Mouse (Mus musculus) midbrain, postnatal 0 days (tissue): ENCODE measurements around the gene Ngdn. TPM values are rescaled to one million over a fixed set of nuclear protein-coding genes. Genes with fewer than 3 reads are reported as not detected.
A peak's percentile ranks its signal among the peaks of the same experiment; 100 is the strongest.
"Not testable (repeated sequence)": the region's sequence is repeated elsewhere in the genome, so short reads cannot be mapped to it uniquely, and the experiment has no call there.

ENCODE experiments used
- ATAC-seq: fragments of 200-750 bp; cut with Nextera tagmentation; 2 replicates; pipeline ENCODE4 v1.8.0; 2017; ENCODE audit warnings: moderate number of reproducible peaks, mild to moderate bottlenecking, moderate TSS enrichment, moderate library complexity; ENCODE audit not compliant: low FRiP score
- DNase-seq: peaks from one replicate; pipeline ENCODE4 v3.0.0-alpha.2; 2015; ENCODE audit warnings: low spot score
- H3K27ac ChIP-seq: fragments of 300-500 bp; sonication (generic); 2 replicates; pipeline ENCODE4 v1.5.1; 2014; ENCODE audit warnings: low read depth, mild to moderate bottlenecking, low read length, mixed read lengths
- H3K27me3 ChIP-seq: fragments of 300-500 bp; sonication (generic); 2 replicates; pipeline ENCODE4 v1.6.1; 2014; ENCODE audit warnings: low read length, control low read depth, mixed read lengths; ENCODE audit not compliant: insufficient read depth
- H3K36me3 ChIP-seq: fragments of 300-500 bp; sonication (generic); 2 replicates; pipeline ENCODE4 v1.6.1; 2014; ENCODE audit warnings: low read length, control low read depth, mixed read lengths; ENCODE audit not compliant: insufficient read depth
- H3K4me1 ChIP-seq: fragments of 300-500 bp; sonication (generic); 2 replicates; pipeline ENCODE4 v1.6.1; 2014; ENCODE audit warnings: mild to moderate bottlenecking, control low read depth, antibody characterized with exemption, low read length, mixed read lengths; ENCODE audit not compliant: insufficient read depth
- H3K4me2 ChIP-seq: fragments of 300-500 bp; sonication (generic); 2 replicates; pipeline ENCODE4 v1.6.1; 2014; ENCODE audit warnings: low read depth, mild to moderate bottlenecking, low read length, mixed read lengths; ENCODE audit not compliant: poor library complexity, severe bottlenecking
- H3K4me3 ChIP-seq: fragments of 300-500 bp; sonication (generic); 2 replicates; pipeline ENCODE4 v1.5.1; 2014; ENCODE audit warnings: low read depth, mild to moderate bottlenecking, low read length, moderate library complexity
- H3K9ac ChIP-seq: fragments of 300-500 bp; sonication (generic); replicated peaks from 2 replicates; pipeline ENCODE4 v1.6.1; 2014; ENCODE audit warnings: mild to moderate bottlenecking, low read length, moderate library complexity, mixed read lengths; ENCODE audit not compliant: poor library complexity, severe bottlenecking
- H3K9me3 ChIP-seq: fragments of 300-500 bp; sonication (generic); 2 replicates; pipeline ENCODE4 v1.6.1; 2016; ENCODE audit warnings: low read length, control low read depth
- CTCF ChIP-seq: IDR thresholded peaks from 2 replicates; pipeline ENCODE4 v1.5.1; 2016; ENCODE audit warnings: antibody characterized with exemption, mild to moderate bottlenecking
- WGBS: fragments of 180-500 bp; shearing (Covaris S2); extraction: QIAGEN DNeasy Blood & Tissue Kit; methylation state at CpG from one replicate; pipeline ENCODE4 v1.1.7; 2014; 5-methylcytosine and 5-hydroxymethylcytosine counted together
- polyA plus RNA-seq: library from polyadenylated mRNA; unstranded; fragments of >200 nt; fragmentation: Nextera tagmentation; extraction: Ambion mirVana; gene quantifications from 2 replicates; pipeline ENCODE4 v1.2.1, GENCODE M21; 2015
- total RNA-seq: library from RNA; depleted of rRNA; stranded (reverse); fragments of >200 nt; gene quantifications from 2 replicates; pipeline ENCODE4 v1.2.3, GENCODE M21; 2014

Gene Ngdn
- total and polyA plus RNA-seq, 2 experiments from 2014 or later = 20.9 to 44.3 TPM

GRCm38 (mm10) chr14:54974068-54974791 lies 41.0 kb upstream of the Ngdn start:
- peak; percentile 50 for ATAC-seq
- DNase-seq = peak; percentile 85
- H3K36me3 ChIP-seq = no peaks in the 10 kb centered on the region
- no peak overlapping the region for H3K4me3 ChIP-seq
- H3K27me3 ChIP-seq = no peaks in the 10 kb centered on the region
- no peaks in the 10 kb centered on the region for H3K9me3 ChIP-seq
- H3K9ac ChIP-seq = no peak overlapping the region
- peak overlapping the region; percentile 78 for H3K27ac ChIP-seq
- no peak for TF ChIP-seq CTCF
- 0 out of 2 replicates have a peak, but pooled peaks cover 4% of the 10 kb centered on the region for H3K4me1 ChIP-seq
- 70% methylated on average over 6 of the region's 6 CpGs for WGBS
- no peak overlapping the region for H3K4me2 ChIP-seq

GRCm38 (mm10) chr14:54976633-54977032 lies 38.6 kb upstream of the Ngdn start, which contains the start of gene Gm17428:
Gm17428 (plus strand) TSS chr14:54976933.
- 0 out of 2 replicates have a peak, but pooled peaks cover 4% of the 10 kb centered on the region for H3K4me1 ChIP-seq
- H3K4me2 ChIP-seq = no peak within 1 kb of the TSS
- no peak within 1 kb of the TSS for H3K9ac ChIP-seq
- 80% methylated on average over 1 of the region's 1 CpGs for WGBS
- no peaks in the 10 kb centered on the region for H3K27me3 ChIP-seq
- no peak for ATAC-seq
- H3K27ac ChIP-seq = 0 out of 2 replicates have a peak within 1 kb of the TSS, but pooled peaks have one; percentile 12
- DNase-seq = no peak
- no peaks in the 10 kb centered on the region for H3K36me3 ChIP-seq
- TF ChIP-seq CTCF = no peak
- H3K9me3 ChIP-seq = no peaks in the 10 kb centered on the region
- no peak within 1 kb of the TSS for H3K4me3 ChIP-seq

GRCm38 (mm10) chr14:54978664-54979063 lies 36.6 kb upstream of the Ngdn start:
- no peaks in the 10 kb centered on the region for H3K36me3 ChIP-seq
- no peak overlapping the region for H3K27ac ChIP-seq
- WGBS = 92% methylated on average over 8 of the region's 8 CpGs
- no peak for TF ChIP-seq CTCF
- H3K4me2 ChIP-seq = no peak overlapping the region
- H3K4me3 ChIP-seq = no peak overlapping the region
- DNase-seq (no peak), ATAC-seq (no peak)
- no peaks in the 10 kb centered on the region for H3K27me3 ChIP-seq
- H3K4me1 ChIP-seq = 0 out of 2 replicates have a peak, but pooled peaks cover 4% of the 10 kb centered on the region
- H3K9me3 ChIP-seq = no peaks in the 10 kb centered on the region
- H3K9ac ChIP-seq = no peak overlapping the region

DNA sequence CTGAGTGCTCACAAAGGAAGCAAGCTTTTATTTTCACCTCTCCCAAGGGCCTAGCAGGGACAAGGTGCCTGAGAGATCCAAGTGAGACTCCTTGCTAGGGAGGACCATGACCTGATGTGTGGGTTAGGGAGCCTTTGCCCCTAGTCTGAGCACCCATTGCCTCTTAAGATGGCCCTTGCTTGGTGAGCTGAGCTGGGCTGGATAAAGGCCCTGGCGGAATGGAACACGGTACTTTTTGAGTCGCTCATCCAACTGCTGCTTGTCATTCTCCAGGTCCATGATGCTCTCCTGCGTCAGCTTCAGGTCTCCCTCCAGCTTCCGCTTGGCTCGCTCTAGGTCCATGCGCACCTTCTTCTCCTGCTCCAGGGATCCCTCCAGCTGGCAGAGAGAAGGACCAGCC lies 33.3 kb upstream of the Ngdn start:
- DNase-seq = no peak
- Histone ChIP-seq H3K4me1 (no peaks in the 10 kb centered on the region), H3K9me3 (no peaks in the 10 kb centered on the region), H3K27ac (no peak overlapping the region), H3K4me2 (no peak overlapping the region), H3K27me3 (no peaks in the 10 kb centered on the region), H3K36me3 (no peaks in the 10 kb centered on the region), H3K4me3 (no peak overlapping the region), H3K9ac (no peak overlapping the region)
- no peak for TF ChIP-seq CTCF
- ATAC-seq = no peak
- 96% methylated on average over 7 of the region's 7 CpGs for WGBS

- H3K4me2 ChIP-seq, H3K9me3 ChIP-seq, H3K36me3 ChIP-seq, H3K4me3 ChIP-seq, ATAC-seq, H3K4me1 ChIP-seq, DNase-seq, H3K27me3 ChIP-seq, H3K27ac ChIP-seq, H3K9ac ChIP-seq: not testable (repeated sequence)
- WGBS = 90% methylated on average over 9 of the region's 9 CpGs
These were observed 26.8 kb upstream of the Ngdn start for GRCm38 (mm10) chr14:54988350-54988874.

- Histone ChIP-seq H3K9me3 (no peaks in the 10 kb centered on the region), H3K27me3 (no peaks in the 10 kb centered on the region), H3K27ac (peak overlapping the region; percentile 76; the same call in 1 of the 2 replicates), H3K4me3 (no peak overlapping the region), H3K4me2 (no peak overlapping the region), H3K9ac (no peak overlapping the region), H3K36me3 (no peaks in the 10 kb centered on the region), H3K4me1 (peaks cover 3% of the 10 kb centered on the region; the same call in 1 of the 2 replicates)
- no peak for ATAC-seq
- DNase-seq = no peak
- 91% methylated on average over 13 of the region's 13 CpGs for WGBS
- TF ChIP-seq CTCF = no peak
These were observed 26.4 kb upstream of the Ngdn start for GRCm38 (mm10) chr14:54988882-54989281.
